Mouse (Mus musculus): ENCODE results near the gene Elavl3.

DNA sequence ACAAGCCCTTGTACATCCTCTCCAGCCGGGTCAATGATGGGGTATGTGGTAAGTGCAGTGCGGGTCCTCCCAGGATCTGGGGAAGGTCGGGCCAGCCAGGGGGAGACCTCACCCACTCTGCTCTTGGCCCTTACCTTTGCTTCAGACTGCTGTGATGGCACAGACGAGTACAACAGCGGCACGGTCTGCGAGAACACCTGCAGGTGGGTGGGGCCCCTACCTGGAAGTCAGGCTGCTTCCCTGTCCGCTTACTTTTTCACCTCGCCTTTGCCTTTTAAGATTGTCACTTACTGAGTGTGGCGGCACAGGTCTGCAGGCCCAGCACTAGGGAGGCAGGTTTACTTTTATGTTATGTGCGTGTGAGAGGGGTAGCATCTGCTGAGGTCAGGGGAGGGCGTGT lies 47.3 kb downstream of the Elavl3 start:
- TF ChIP-seq CTCF (IDR thresholded peaks at IDR 0.05; ENCODE audit: extremely low read depth, insufficient read depth, insufficient read length, insufficient replicate concordance): no peak
- TF ChIP-seq POLR2A (IDR thresholded peaks at IDR 0.05; ENCODE audit: low read depth, low read length): no peak

All from spleen, adult 2 months (tissue).